Mouse (Mus musculus) midbrain, embryonic 13.5 days (tissue): Measurements from ENCODE around the gene Nox3. TPM values are rescaled to one million over a fixed set of nuclear protein-coding genes. Genes with fewer than 3 reads are reported as not detected.

Source experiments
- ATAC-seq: fragments of 200-750 bp; cut with Nextera tagmentation; 2 replicates; pipeline ENCODE4 v1.8.0; 2017; ENCODE audit warnings: mild to moderate bottlenecking, moderate TSS enrichment, moderate library complexity
- H3K27ac ChIP-seq: fragments of 300-500 bp; sonication (generic); 2 replicates; pipeline ENCODE4 v1.5.1; 2015; ENCODE audit warnings: inconsistent platforms, mild to moderate bottlenecking, moderate library complexity
- H3K27me3 ChIP-seq: fragments of 300-500 bp; sonication (generic); 2 replicates; pipeline ENCODE4 v1.6.1; 2015; ENCODE audit warnings: mild to moderate bottlenecking, inconsistent platforms
- H3K36me3 ChIP-seq: fragments of 300-500 bp; sonication (generic); 2 replicates; pipeline ENCODE4 v1.6.1; 2015; ENCODE audit warnings: mild to moderate bottlenecking, inconsistent platforms
- H3K4me1 ChIP-seq: fragments of 300-500 bp; sonication (generic); replicated peaks from 2 replicates; pipeline ENCODE4 v1.6.1; 2015; ENCODE audit warnings: inconsistent platforms
- H3K4me2 ChIP-seq: fragments of 300-500 bp; sonication (generic); replicated peaks from 2 replicates; pipeline ENCODE4 v1.6.1; 2015; ENCODE audit warnings: moderate library complexity, mild to moderate bottlenecking, inconsistent platforms
- H3K4me3 ChIP-seq: fragments of 300-500 bp; sonication (generic); replicated peaks from 2 replicates; pipeline ENCODE4 v1.5.1; 2015; ENCODE audit warnings: mild to moderate bottlenecking, inconsistent platforms
- H3K9ac ChIP-seq: fragments of 300-500 bp; sonication (generic); replicated peaks from 2 replicates; pipeline ENCODE4 v1.6.1; 2015; ENCODE audit warnings: mild to moderate bottlenecking, inconsistent platforms
- H3K9me3 ChIP-seq: fragments of 300-500 bp; sonication (generic); 2 replicates; pipeline ENCODE4 v1.6.1; 2016; ENCODE audit warnings: mild to moderate bottlenecking, inconsistent platforms
- WGBS: fragments of 180-500 bp; shearing (Covaris S2); methylation state at CpG from one replicate; pipeline ENCODE4 v1.1.7; 2015; 5-methylcytosine and 5-hydroxymethylcytosine counted together
- polyA plus RNA-seq: library from polyadenylated mRNA; unstranded; fragments of >200 nt; fragmentation: Nextera tagmentation; extraction: Ambion mirVana; gene quantifications from 2 replicates; pipeline ENCODE4 v1.2.1, GENCODE M21; 2015

Nox3 gene
- polyA plus RNA-seq, 1 experiment from 2014 or later, result not detected

GRCm38 (mm10) chr17:3602954-3603672 lies 92.9 kb downstream of the Nox3 start:
- WGBS, result 90% methylated on average over 6 of the region's 6 CpGs
- Histone ChIP-seq H3K27ac (no peak overlapping the region), H3K4me2 (no peak overlapping the region), H3K9ac (no peak overlapping the region), H3K27me3 (no peaks in the 10 kb centered on the region), H3K4me3 (no peak overlapping the region), H3K4me1 (no peaks in the 10 kb centered on the region), H3K9me3 (no peaks in the 10 kb centered on the region), H3K36me3 (no peaks in the 10 kb centered on the region)
- ATAC-seq, result no peak

- Histone ChIP-seq H3K4me2 (no peak overlapping the region), H3K9me3 (no peaks in the 10 kb centered on the region), H3K9ac (no peak overlapping the region), H3K27ac (no peak overlapping the region), H3K4me1 (0 out of 2 replicates have a peak, but pooled peaks cover 3% of the 10 kb centered on the region), H3K27me3 (no peaks in the 10 kb centered on the region), H3K4me3 (no peak overlapping the region), H3K36me3 (no peaks in the 10 kb centered on the region)
- WGBS, result 87% methylated on average over 1 of the region's 1 CpGs
- ATAC-seq, result no peak
Measured at GRCm38 (mm10) chr17:3598393-3598792, 97.7 kb downstream of the Nox3 start.

- Histone ChIP-seq H3K4me2 (no peak overlapping the region), H3K9me3 (no peaks in the 10 kb centered on the region), H3K36me3 (no peaks in the 10 kb centered on the region), H3K4me1 (0 out of 2 replicates have a peak, but pooled peaks cover 3% of the 10 kb centered on the region), H3K27ac (no peak overlapping the region), H3K4me3 (no peak overlapping the region), H3K9ac (no peak overlapping the region), H3K27me3 (no peaks in the 10 kb centered on the region)
- ATAC-seq, result no peak
- 77% methylated on average over 1 of the region's 1 CpGs for WGBS
Measured at GRCm38 (mm10) chr17:3597866-3598265, 98.2 kb downstream of the Nox3 start.

- no peaks in the 10 kb centered on the region for H3K9me3 ChIP-seq
- H3K36me3 ChIP-seq, result no peaks in the 10 kb centered on the region
- no peak overlapping the region for H3K4me2 ChIP-seq
- no peak overlapping the region for H3K4me3 ChIP-seq
- 0 out of 2 replicates have a peak, but pooled peaks cover 3% of the 10 kb centered on the region for H3K4me1 ChIP-seq
- 86% methylated on average over 1 of the region's 1 CpGs for WGBS
- no peak for ATAC-seq
- no peaks in the 10 kb centered on the region for H3K27me3 ChIP-seq
- H3K27ac ChIP-seq, result no peak overlapping the region
- no peak overlapping the region for H3K9ac ChIP-seq
Measured at GRCm38 (mm10) chr17:3597130-3597529, 98.9 kb downstream of the Nox3 start.

Other genes starting within 250 kb of the Nox3 start
- not detected in 2 replicates for gene Cldn20, start 163.7 kb downstream of the Nox3 start, polyA plus RNA-seq
- gene Tfb1m, start 138.5 kb downstream of the Nox3 start, polyA plus RNA-seq, result 13.2 and 14.6 TPM in 2 replicates